Mouse (Mus musculus) embryonic fibroblast, embryonic 13.5 days (primary cell): ENCODE measurements around the gene Sycn.

ENCODE experiments used
- CTCF ChIP-seq: IDR thresholded peaks from 2 replicates; pipeline ENCODE4 v1.5.1; 2011; ENCODE audit warnings: mild to moderate bottlenecking, control low read depth, low read length, moderate library complexity, borderline replicate concordance; ENCODE audit not compliant: insufficient read depth
- POLR2A ChIP-seq: IDR thresholded peaks from 2 replicates; pipeline ENCODE4 v1.6.1; 2011; ENCODE audit warnings: low read depth, mild to moderate bottlenecking, control low read depth, low read length, moderate library complexity

DNA sequence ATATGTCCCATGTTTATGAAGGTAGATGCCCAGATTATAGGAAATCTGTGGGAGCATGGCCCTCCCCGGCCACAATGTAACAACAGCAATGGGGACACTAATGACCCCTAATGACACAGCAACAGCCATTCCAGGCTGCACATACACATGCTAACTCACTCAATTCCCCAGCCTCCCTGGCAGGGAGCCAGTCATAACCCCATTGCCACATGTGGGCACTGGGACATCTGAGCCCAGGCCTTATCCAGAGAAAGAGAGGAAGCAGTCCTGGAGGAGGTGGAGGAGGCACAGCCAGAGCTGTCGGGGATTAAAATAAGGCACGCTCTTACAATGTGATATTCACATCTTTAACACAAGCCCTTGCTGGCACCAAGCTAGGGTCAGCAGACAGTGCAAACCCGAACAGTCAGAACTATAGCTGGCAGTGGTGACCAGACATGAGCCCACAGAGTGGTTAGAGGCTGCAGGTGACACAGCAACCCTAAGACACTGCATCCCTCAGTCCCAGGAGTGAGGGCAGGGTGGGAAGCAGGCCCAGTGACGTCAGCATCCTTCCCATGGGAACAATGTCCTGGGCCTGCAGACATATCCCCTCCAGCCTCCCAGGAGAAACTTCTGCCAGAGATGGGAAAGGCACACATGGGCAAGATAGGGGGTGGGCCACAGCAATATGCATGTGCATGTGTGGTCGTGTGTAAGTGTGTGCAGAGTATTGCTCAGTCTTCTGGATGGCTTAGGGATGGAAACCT, 46.2 kb downstream of the Sycn start:
- no peak for TF ChIP-seq CTCF
- TF ChIP-seq POLR2A: no peak
